Mouse (Mus musculus) liver, embryonic 14.5 days (tissue): ENCODE data around the gene Ino80b.

Experiments
- CTCF ChIP-seq: IDR thresholded peaks from 2 replicates; pipeline ENCODE4 v1.5.1; 2016; ENCODE audit warnings: antibody characterized with exemption, low read depth, control low read depth
- EP300 ChIP-seq: IDR thresholded peaks from 2 replicates; pipeline ENCODE4 v1.6.1; 2016; ENCODE audit warnings: antibody characterized with exemption, low read depth

GRCm38 (mm10) chr6:83145805-83146204 is 20.6 kb upstream of the Ino80b start:
- TF ChIP-seq EP300, result no peak
- no peak for TF ChIP-seq CTCF
